Mouse (Mus musculus): ENCODE measurements around the gene Zfp212. TPM values are rescaled to one million over a fixed set of nuclear protein-coding genes. Genes with fewer than 3 reads are reported as not detected.

Zfp212 gene
- 10 to 100 TPM; 14.8 to 16.7 TPM for total RNA-seq (2021)

GRCm38 (mm10) chr6:47920447-47921340, at the start of gene Zfp212:
Gene Zfp212, plus strand, starts transcription at chr6:47920476.
- intact Hi-C loops (cut with DNase I) = no loop called here
- DNase-seq (ENCODE audit: extremely low spot score in 1 of 2, low spot score in 2 of 2) = peak; percentile 85 to 94

- DNase-seq (ENCODE audit: extremely low spot score in 1 of 2, low spot score in 2 of 2) = no peak
- intact Hi-C loops (cut with DNase I) = no loop called here
Measured at GRCm38 (mm10) chr6:47872266-47872665, 48.0 kb upstream of the Zfp212 start.

GRCm38 (mm10) chr6:47877058-47877457, 43.2 kb upstream of the Zfp212 start, which contains the start of gene Zfp282:
Gene Zfp282, plus strand, starts transcription at chr6:47877204.
- DNase-seq (ENCODE audit: extremely low spot score in 1 of 2, low spot score in 2 of 2) = no peak
- intact Hi-C loops (cut with DNase I) = loop anchor here (5.0 kb wide), 1 partner anchor 40 kb away; the partner anchor contains the start of gene Zfp398

GRCm38 (mm10) chr6:47877461-47878132, 42.7 kb upstream of the Zfp212 start:
- intact Hi-C loops (cut with DNase I) = loop anchor here (5.0 kb wide), 1 partner anchor 40 kb away; the partner anchor contains the start of gene Zfp398
- DNase-seq (ENCODE audit: extremely low spot score in 1 of 2, low spot score in 2 of 2) = peak; percentile 89 to 95

GRCm38 (mm10) chr6:47878133-47878514, 42.2 kb upstream of the Zfp212 start:
- intact Hi-C loops (cut with DNase I) = loop anchor here (5.0 kb wide), 1 partner anchor 41 kb away; the partner anchor contains the start of gene Zfp398
- DNase-seq (ENCODE audit: extremely low spot score in 1 of 2, low spot score in 2 of 2) = no peak

GRCm38 (mm10) chr6:47878593-47878992, 41.7 kb upstream of the Zfp212 start:
- DNase-seq (ENCODE audit: extremely low spot score in 1 of 2, low spot score in 2 of 2) = no peak
- intact Hi-C loops (cut with DNase I) = loop anchor here (5.0 kb wide), 1 partner anchor 41 kb away; the partner anchor contains the start of gene Zfp398

GRCm38 (mm10) chr6:47879049-47879716, 41.1 kb upstream of the Zfp212 start:
- intact Hi-C loops (cut with DNase I) = loop anchor here (5.0 kb wide), 1 partner anchor 42 kb away; the partner anchor contains the start of gene Zfp398
- DNase-seq (ENCODE audit: extremely low spot score in 1 of 2, low spot score in 2 of 2) = no peak

GRCm38 (mm10) chr6:47880166-47880565, 40.1 kb upstream of the Zfp212 start:
- intact Hi-C loops (cut with DNase I) = no loop called here
- no peak for DNase-seq (ENCODE audit: extremely low spot score in 1 of 2, low spot score in 2 of 2)

- intact Hi-C loops (cut with DNase I) = no loop called here
- no peak for DNase-seq (ENCODE audit: extremely low spot score in 1 of 2, low spot score in 2 of 2)
Measured at GRCm38 (mm10) chr6:47888812-47889383, 31.4 kb upstream of the Zfp212 start.

GRCm38 (mm10) chr6:47899416-47899815, 20.9 kb upstream of the Zfp212 start:
- intact Hi-C loops (cut with DNase I) = no loop called here
- DNase-seq (ENCODE audit: extremely low spot score in 1 of 2, low spot score in 2 of 2) = no peak

- no peak for DNase-seq (ENCODE audit: extremely low spot score in 1 of 2, low spot score in 2 of 2)
- intact Hi-C loops (cut with DNase I) = no loop called here
Measured at GRCm38 (mm10) chr6:47903587-47903986, 16.7 kb upstream of the Zfp212 start.

GRCm38 (mm10) chr6:47904361-47904760, 15.9 kb upstream of the Zfp212 start:
- intact Hi-C loops (cut with DNase I) = no loop called here
- peak in 1 of 2 experiments; percentile 25 for DNase-seq (ENCODE audit: extremely low spot score in 1 of 2, low spot score in 2 of 2)

GRCm38 (mm10) chr6:47904917-47905695, 15.2 kb upstream of the Zfp212 start:
- intact Hi-C loops (cut with DNase I) = no loop called here
- DNase-seq (ENCODE audit: extremely low spot score in 1 of 2, low spot score in 2 of 2) = no peak

- DNase-seq (ENCODE audit: extremely low spot score in 1 of 2, low spot score in 2 of 2) = no peak
- intact Hi-C loops (cut with DNase I) = no loop called here
Measured at GRCm38 (mm10) chr6:47906326-47906725, 13.9 kb upstream of the Zfp212 start.

GRCm38 (mm10) chr6:47909007-47909406, 11.3 kb upstream of the Zfp212 start:
- DNase-seq (ENCODE audit: extremely low spot score in 1 of 2, low spot score in 2 of 2) = no peak
- intact Hi-C loops (cut with DNase I) = no loop called here

GRCm38 (mm10) chr6:47911650-47912049, 8.6 kb upstream of the Zfp212 start:
- intact Hi-C loops (cut with DNase I) = no loop called here
- no peak for DNase-seq (ENCODE audit: extremely low spot score in 1 of 2, low spot score in 2 of 2)

- DNase-seq (ENCODE audit: extremely low spot score in 1 of 2, low spot score in 2 of 2) = no peak
Measured at GRCm38 (mm10) chr6:47912991-47913390, 7.3 kb upstream of the Zfp212 start.

GRCm38 (mm10) chr6:47917051-47917450, 3.2 kb upstream of the Zfp212 start:
- no peak for DNase-seq (ENCODE audit: extremely low spot score in 1 of 2, low spot score in 2 of 2)
- intact Hi-C loops (cut with DNase I) = no loop called here

More at GRCm38 (mm10) chr6:47912991-47913390, 7.3 kb upstream of the Zfp212 start:
- intact Hi-C loops (cut with DNase I) = no loop called here
